Mouse (Mus musculus) megakaryocyte progenitor cell, adult 5-6 weeks (primary cell): ENCODE results near the gene Lrrc47. TPM values are rescaled to one million over a fixed set of nuclear protein-coding genes. Genes with fewer than 3 reads are reported as not detected.
A peak's percentile ranks its signal among the peaks of the same experiment; 100 is the strongest.

Experiments used
- ATAC-seq: replicated peaks from 2 replicates; pipeline ENCODE4 v1.8.0; 2016; ENCODE audit warnings: mild to moderate bottlenecking, moderate TSS enrichment, inconsistent platforms; ENCODE audit not compliant: poor library complexity
- total RNA-seq, 2 experiments: library from RNA; stranded (forward) in 1 of 2; stranded (reverse) in 1 of 2; fragments of 157-497, 149-512 nt in 1 of 2; fragments of 200-1000 nt in 1 of 2; gene quantifications; 2 replicates each; pipeline versions ENCODE4 v1.2.3 to v1.2.4; 2015 to 2017

Gene Lrrc47
- total RNA-seq, 2 experiments from 2014 or later: 11.1 to 25.5 TPM

GRCm38 (mm10) chr4:154022844-154023243 is 11.3 kb downstream of the Lrrc47 start:
- no peak for ATAC-seq

GRCm38 (mm10) chr4:154023754-154024601 is 12.4 kb downstream of the Lrrc47 start:
- peak; percentile 59 for ATAC-seq

- ATAC-seq: peak; percentile 2
Observed at GRCm38 (mm10) chr4:154024729-154025521, 13.4 kb downstream of the Lrrc47 start.

GRCm38 (mm10) chr4:154025641-154026440 is 14.3 kb downstream of the Lrrc47 start, which contains the start of gene Smim1:
Gene Smim1, minus strand, starts transcription at chr4:154026230.
- peak; percentile 52 for ATAC-seq

GRCm38 (mm10) chr4:154026441-154026761 is 14.9 kb downstream of the Lrrc47 start:
- no peak for ATAC-seq

GRCm38 (mm10) chr4:154028066-154028465 is 16.5 kb downstream of the Lrrc47 start:
- ATAC-seq: no peak

DNA sequence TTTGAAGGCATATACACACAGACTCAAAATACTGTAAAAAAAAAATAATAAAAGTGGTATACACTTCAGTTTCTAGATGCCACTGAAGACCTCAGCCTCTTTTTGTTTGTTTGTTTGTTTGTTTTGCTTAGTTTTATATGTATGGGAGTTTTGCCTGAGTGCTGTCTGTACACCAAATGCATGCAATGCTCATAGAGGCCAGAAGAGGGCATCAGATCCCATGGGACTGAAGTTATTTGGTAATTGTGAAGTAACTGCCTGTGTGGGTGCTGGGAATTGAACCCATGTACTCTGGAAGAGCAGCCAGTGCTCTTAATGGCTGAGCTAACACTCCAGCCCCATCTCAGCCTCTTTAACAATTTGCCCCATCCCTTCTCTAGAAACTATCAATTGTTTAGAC is 17.1 kb downstream of the Lrrc47 start:
- ATAC-seq: no peak

DNA sequence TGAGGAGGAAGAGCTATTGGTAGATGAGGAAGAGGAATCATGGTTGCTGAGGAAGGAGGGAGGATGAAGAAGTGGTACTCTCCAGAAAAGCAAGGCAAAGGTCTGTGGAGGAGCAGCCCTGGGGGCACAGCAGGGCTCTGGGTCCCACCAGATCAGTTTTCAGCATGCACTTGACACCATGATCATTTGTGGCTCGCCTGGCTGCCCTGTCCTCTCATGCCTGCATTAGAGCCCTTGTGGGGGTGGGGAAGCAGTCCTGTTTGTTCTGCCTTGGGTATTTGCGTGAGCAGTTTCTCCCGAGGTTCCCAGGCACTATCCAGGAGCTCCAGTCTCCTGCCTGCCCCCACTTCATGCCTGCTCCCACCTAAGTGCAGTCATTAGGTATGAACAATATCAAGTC is 25.6 kb downstream of the Lrrc47 start:
- ATAC-seq: no peak

DNA sequence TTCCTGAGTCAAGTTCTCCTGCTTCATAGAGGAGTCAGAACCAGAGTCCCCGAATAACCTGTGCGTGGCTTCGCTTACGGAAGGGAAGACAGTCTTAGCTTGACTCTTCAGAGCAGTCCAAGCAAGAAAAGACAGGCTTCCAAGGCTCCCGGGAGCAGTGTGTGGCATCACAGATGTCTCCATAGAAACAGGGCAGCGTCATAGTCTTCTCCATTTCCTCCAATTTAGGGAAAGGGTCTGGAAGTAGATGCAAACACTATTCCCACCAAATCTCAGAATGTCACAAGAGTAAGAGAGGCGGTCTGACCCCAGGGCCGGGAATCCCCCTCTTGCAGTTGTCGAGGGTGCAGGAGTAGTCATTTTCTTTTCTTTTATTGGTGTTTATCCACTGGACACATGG is 31.0 kb downstream of the Lrrc47 start, which contains the start of gene Ccdc27:
Gene Ccdc27, minus strand, starts transcription at position 101 of the 400 bp plus-strand sequence.
- no peak for ATAC-seq

DNA sequence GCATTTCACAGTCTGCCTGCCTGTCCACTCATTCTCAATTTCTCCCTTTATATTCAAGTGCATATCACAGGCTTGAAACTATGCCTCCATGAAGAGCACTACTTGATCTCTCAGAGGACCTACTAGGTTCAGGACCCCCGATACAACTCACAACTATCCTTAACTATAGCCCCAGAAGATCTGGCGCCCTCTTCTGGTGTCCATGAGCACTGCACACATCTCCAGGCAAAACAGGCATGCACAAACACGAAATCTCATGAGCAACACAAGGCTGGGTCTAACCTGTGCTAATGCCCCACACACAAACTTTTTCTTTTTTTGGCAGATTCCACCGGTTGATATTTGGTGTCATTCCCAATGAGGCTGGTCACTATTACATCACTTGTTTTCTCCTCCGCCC is 34.3 kb downstream of the Lrrc47 start:
- ATAC-seq: no peak

DNA sequence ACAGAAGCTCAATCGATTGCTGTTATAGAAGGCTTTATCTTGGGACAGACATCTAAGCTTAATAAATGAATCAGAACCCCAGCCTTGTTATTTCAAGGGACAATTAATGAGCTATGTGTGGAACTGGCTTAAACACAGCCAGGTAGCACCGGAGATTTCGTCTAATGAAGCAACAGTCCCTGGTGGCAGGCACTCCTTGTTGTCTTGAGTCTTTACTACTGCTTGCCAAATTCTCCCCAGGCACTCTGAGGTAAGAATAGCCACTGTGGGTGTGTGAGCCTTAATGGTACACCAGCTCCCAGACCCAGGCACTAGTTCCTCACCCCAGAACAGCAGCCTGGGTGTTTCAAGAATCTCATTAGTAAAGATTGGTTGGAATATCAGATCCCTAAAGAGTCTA is 39.9 kb downstream of the Lrrc47 start:
- ATAC-seq: no peak

DNA sequence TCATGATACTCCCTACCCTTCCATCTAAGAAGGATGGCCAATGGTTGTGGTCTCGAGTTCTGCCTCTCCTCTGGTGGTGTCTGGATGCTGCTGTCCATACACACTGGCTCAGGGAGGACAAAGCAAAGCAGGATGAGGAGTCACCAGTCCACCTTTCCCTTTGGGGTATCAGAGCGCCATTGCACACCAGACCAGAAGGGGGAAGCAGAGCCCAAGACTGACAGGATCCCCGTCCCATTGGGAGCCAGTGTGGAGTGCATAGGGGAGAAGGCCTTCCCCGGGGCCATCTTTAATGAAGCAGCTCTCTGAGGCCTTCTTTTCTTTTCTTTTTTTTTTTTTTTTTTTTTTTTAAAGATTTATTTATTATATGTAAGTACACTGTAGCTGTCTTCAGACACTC is 41.5 kb downstream of the Lrrc47 start:
- ATAC-seq: peak; percentile 68

- ATAC-seq: no peak
Observed at GRCm38 (mm10) chr4:154055482-154055881, 44.0 kb downstream of the Lrrc47 start.

DNA sequence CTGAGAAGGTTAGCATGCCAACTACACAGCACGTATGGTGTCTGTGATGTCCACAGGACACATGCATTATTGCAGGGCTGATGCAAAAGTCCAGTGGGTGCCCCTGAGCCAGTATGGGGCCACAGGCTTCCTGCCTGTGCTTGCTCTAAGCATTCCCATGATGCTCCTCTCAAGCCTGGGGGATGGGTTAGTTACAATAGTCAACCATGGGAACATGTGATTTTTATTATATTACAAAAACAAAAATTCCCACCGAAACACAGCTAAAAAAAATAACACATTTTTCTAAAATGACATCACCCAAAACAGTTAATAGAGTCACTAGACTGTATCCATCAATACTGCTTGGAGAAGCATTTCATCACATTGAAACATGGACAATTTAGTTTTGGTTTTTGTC is 44.5 kb downstream of the Lrrc47 start:
- ATAC-seq: no peak

DNA sequence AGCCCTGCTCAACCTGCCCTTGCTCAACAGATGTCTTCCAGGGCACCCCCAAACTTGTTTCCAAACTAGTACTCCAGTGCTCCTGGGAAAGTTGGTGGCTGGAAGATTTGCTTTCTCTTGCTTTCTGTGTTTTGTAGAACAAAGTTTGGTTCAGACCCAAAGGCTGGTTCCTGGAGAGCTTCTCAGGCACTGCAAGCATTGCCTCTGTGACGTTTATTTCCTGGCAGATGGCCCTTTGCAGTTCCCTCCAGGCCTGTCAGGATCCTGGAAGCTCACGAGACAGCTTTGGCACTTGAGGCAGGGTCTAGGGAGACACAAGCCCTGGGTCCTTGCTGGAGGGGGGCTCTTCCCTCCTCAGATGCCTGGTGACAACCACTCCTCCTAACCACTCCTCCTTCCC is 45.1 kb downstream of the Lrrc47 start:
- ATAC-seq: no peak

DNA sequence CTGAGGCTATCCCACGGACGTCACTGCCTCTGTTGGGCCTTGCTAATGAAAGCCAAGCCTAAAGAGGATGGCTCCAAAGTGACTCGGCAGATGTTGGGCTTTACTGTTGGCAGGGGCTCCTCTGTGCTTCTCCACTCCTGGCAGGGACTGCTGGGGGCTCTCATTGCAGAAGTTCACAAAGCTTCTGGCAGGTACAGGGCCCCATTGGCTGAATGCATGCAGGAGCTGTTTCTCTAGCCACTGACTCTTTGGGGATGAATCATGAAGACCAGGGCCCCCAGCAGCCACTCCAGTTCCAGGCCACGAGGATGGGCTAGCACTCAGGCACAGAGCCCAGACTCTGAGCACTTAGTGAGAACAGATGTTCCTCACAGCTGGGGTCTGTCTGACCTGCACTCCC is 46.2 kb downstream of the Lrrc47 start:
- ATAC-seq: no peak

GRCm38 (mm10) chr4:154064827-154065773 is 53.6 kb downstream of the Lrrc47 start:
- peak; percentile 91 for ATAC-seq

GRCm38 (mm10) chr4:154070896-154071295 is 59.4 kb downstream of the Lrrc47 start:
- peak; percentile 85 for ATAC-seq
